Mouse (Mus musculus) stomach, postnatal 0 days (tissue): ENCODE results near the gene Zfp148.
"Not testable (repeated sequence)": the region's sequence is repeated elsewhere in the genome, so short reads cannot be mapped to it uniquely, and the experiment has no call there.

Source experiments
- CTCF ChIP-seq: IDR thresholded peaks from 2 replicates; pipeline ENCODE4 v1.5.1; 2016; ENCODE audit warnings: antibody characterized with exemption, low read depth, mild to moderate bottlenecking, moderate library complexity
- EP300 ChIP-seq: optimal IDR thresholded peaks from 2 replicates; pipeline ENCODE3; 2016; ENCODE audit warnings: antibody characterized with exemption

DNA sequence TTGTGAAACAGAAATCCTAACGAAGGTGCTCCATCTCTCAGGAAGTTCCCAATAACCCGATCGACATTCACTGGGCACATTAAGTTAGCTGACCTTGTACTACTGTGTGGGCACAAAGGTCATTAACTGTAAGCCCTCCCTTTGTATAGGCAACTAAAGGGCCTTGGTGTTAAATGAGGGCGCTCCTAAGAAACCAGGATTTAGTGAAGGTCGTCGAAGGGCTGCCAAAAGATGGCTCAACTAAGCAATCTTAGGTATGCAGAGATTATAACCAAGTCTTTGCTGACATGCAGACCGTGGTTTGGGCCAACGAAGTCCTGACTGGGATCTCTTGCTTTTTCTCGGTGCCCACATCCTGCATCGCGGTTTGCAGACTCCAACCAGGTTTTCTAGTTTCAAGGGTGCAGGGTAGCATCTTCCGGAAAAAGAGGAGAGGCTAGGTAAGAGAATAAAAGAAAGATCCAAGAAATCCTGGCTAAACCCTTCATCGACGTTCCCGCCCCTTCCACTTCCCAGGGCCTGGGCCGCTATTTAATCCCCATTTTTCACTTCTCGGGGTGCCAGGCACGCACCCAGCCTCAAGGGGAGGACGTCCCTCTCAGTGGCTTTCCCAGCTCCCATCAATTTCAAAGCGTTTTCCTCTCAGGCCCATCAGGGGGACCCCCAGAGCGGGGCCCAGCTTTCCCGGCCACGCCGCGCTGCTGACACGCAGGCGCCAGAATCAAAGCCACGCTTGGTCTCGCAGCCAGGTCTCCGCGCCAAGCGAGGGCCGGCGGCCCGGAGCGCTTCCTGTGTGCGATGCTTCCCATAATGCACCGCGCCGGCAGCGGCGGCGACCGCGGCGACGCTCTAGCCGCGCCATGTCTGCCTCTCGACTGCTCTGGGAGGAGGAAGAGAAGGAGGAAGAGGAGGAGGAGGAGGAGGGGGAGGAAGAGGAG, at the start of gene Zfp148:
- TF ChIP-seq CTCF: peak; percentile 53
- TF ChIP-seq EP300: not testable (repeated sequence)
